Mouse (Mus musculus): ENCODE measurements around the gene Cep57. TPM values are rescaled to one million over a fixed set of nuclear protein-coding genes. Genes with fewer than 3 reads are reported as not detected.
"Not testable (repeated sequence)": the region's sequence is repeated elsewhere in the genome, so short reads cannot be mapped to it uniquely, and the experiment has no call there.

Gene Cep57
- polyA plus RNA-seq, 1 experiment = 97.6 TPM

DNA sequence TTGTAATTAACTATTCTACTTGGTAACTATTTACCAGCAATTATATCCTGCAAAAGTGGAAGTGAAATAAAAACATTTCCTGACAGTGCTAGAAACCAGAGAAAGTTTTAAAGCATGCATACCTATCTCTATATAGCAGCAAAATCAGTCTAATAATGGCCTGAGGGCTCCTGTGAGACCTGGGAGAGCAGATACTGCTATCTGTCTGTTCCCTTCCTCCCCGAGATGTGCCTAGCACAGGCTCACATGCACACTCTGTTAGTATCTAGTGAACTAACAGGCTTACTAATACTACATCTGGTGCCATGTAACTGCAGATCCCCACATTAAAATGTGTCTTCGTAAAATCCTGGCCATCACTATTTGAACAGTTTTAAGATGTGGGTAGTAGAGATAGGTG lies 32.2 kb downstream of the Cep57 start:
- Histone ChIP-seq H3K27ac (ENCODE audit: control insufficient read depth, insufficient read depth, low read depth, low read length) (no peak overlapping the region), H3K36me3 (ENCODE audit: control insufficient read depth, insufficient read depth, low read length) (no peaks in the 10 kb centered on the region; the same call in 1 of the 2 replicates)
- TF ChIP-seq CTCF (IDR thresholded peaks at IDR 0.05; ENCODE audit: control insufficient read depth, insufficient read depth, insufficient replicate concordance, low read depth, low read length) (no peak), POLR2A (IDR thresholded peaks at IDR 0.05; ENCODE audit: control insufficient read depth, low read depth, low read length) (no peak)

DNA sequence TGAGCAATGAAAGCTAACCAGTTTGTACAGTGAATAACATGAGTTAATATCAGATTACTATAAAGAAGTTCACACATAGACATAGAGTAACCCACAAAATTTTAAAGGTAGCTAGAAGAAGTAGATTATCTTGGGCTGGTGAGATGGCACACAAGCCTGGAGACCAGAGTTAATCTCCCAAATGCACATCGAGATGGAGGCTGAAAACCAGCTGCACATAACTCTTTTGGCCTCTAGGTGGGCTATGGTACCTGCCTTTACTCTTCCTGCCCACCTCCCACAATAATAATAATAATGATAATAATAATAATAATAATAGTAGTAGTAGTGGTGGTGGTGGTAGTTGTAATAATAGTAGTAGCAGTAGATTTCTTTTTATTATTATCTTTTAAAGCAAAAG lies 32.6 kb downstream of the Cep57 start:
- no peaks in the 10 kb centered on the region; the same call in 1 of the 2 replicates for H3K36me3 ChIP-seq (ENCODE audit: control insufficient read depth, insufficient read depth, low read length)

More for the DNA sequence above, 32.2 kb downstream of the Cep57 start:
- Histone ChIP-seq H3K4me3 (ENCODE audit: control insufficient read depth, low read depth, low read length) (no peak overlapping the region), H3K27me3 (ENCODE audit: control insufficient read depth, insufficient read depth, low read length) (no peaks in the 10 kb centered on the region), H3K4me1 (ENCODE audit: control insufficient read depth, insufficient read depth, low read length) (no peaks in the 10 kb centered on the region)

DNA sequence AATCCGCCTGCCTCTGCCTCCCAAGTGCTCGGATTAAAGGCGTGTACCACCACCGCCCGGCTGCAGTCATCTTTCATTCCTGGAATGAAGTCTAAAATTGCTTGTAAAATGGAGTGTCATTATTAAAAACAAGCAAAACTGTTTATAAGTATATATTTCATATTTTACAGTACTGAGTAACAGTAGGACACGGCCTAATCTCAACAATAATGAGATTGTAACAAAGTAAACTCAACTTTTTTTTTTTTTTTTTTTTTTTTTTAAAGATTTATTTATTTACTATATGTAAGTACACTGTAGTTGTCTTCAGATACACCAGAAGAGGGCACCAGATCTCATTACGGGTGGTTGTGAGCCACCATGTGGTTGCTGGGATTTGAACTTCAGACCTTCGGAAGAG lies 36.0 kb downstream of the Cep57 start:
- not testable (repeated sequence) for H3K4me1 ChIP-seq (ENCODE audit: control insufficient read depth, insufficient read depth, low read length); H3K27ac ChIP-seq (ENCODE audit: control insufficient read depth, insufficient read depth, low read depth, low read length); H3K4me3 ChIP-seq (ENCODE audit: control insufficient read depth, low read depth, low read length); H3K36me3 ChIP-seq (ENCODE audit: control insufficient read depth, insufficient read depth, low read length); H3K27me3 ChIP-seq (ENCODE audit: control insufficient read depth, insufficient read depth, low read length)

More for the DNA sequence above, 32.6 kb downstream of the Cep57 start:
- no peak for TF ChIP-seq POLR2A (IDR thresholded peaks at IDR 0.05; ENCODE audit: control insufficient read depth, low read depth, low read length)
- TF ChIP-seq CTCF (IDR thresholded peaks at IDR 0.05; ENCODE audit: control insufficient read depth, insufficient read depth, insufficient replicate concordance, low read depth, low read length) = no peak
- no peak overlapping the region for H3K27ac ChIP-seq (ENCODE audit: control insufficient read depth, insufficient read depth, low read depth, low read length)
- H3K27me3 ChIP-seq (ENCODE audit: control insufficient read depth, insufficient read depth, low read length) = no peaks in the 10 kb centered on the region
- no peak overlapping the region for H3K4me3 ChIP-seq (ENCODE audit: control insufficient read depth, low read depth, low read length)
- no peaks in the 10 kb centered on the region for H3K4me1 ChIP-seq (ENCODE audit: control insufficient read depth, insufficient read depth, low read length)

DNA sequence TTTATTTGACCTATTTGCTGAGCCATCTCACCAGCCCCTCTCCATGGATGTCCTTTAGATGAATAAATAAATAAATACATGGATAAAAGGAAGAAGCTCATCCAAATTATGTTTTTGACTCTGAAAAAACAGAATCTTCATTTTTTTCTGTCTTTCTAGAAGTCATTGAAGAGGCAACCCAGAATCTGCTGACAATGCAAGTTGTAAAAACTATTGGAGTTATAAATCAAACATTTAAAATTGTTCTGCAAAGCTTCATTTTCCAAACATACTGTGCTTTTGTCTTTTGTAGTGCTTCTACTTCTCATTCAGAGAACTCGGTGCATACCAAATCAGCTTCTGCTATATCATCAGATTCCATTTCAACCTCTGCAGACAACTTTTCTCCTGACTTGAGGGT lies 44.9 kb downstream of the Cep57 start:
- no peak for TF ChIP-seq POLR2A (IDR thresholded peaks at IDR 0.05; ENCODE audit: control insufficient read depth, low read depth, low read length)
- TF ChIP-seq CTCF (IDR thresholded peaks at IDR 0.05; ENCODE audit: control insufficient read depth, insufficient read depth, insufficient replicate concordance, low read depth, low read length) = no peak
- Histone ChIP-seq H3K4me1 (ENCODE audit: control insufficient read depth, insufficient read depth, low read length) (no peaks in the 10 kb centered on the region), H3K4me3 (ENCODE audit: control insufficient read depth, low read depth, low read length) (no peak overlapping the region), H3K36me3 (ENCODE audit: control insufficient read depth, insufficient read depth, low read length) (no peaks in the 10 kb centered on the region), H3K27me3 (ENCODE audit: control insufficient read depth, insufficient read depth, low read length) (no peaks in the 10 kb centered on the region), H3K27ac (ENCODE audit: control insufficient read depth, insufficient read depth, low read depth, low read length) (no peak overlapping the region)

DNA sequence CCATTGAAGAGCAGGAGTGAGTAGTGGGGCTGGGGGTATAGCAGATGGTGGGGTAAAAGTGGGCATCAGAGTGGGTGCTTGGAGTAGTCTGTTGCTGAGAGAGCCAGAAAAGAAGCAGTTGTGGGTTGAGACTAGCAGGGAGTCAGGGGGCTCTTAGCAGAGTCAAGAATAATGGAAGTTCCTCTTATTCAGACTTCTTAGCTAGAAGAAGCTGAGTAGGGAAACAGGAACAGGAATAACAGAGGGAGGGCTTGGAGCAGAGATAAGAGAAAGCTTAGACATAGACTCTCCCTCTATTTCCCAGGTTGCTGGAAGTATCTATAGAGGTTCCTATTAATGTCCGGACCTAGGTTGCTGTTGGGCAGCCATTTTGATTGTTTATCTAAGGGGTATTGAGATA lies 52.2 kb downstream of the Cep57 start:
- H3K27me3 ChIP-seq (ENCODE audit: control insufficient read depth, insufficient read depth, low read length) = no peaks in the 10 kb centered on the region
- H3K27ac ChIP-seq (ENCODE audit: control insufficient read depth, insufficient read depth, low read depth, low read length) = no peak overlapping the region
- no peaks in the 10 kb centered on the region for H3K36me3 ChIP-seq (ENCODE audit: control insufficient read depth, insufficient read depth, low read length)
- no peaks in the 10 kb centered on the region for H3K4me1 ChIP-seq (ENCODE audit: control insufficient read depth, insufficient read depth, low read length)
- TF ChIP-seq POLR2A (IDR thresholded peaks at IDR 0.05; ENCODE audit: control insufficient read depth, low read depth, low read length) = no peak
- no peak for TF ChIP-seq CTCF (IDR thresholded peaks at IDR 0.05; ENCODE audit: control insufficient read depth, insufficient read depth, insufficient replicate concordance, low read depth, low read length)
- H3K4me3 ChIP-seq (ENCODE audit: control insufficient read depth, low read depth, low read length) = no peak overlapping the region

DNA sequence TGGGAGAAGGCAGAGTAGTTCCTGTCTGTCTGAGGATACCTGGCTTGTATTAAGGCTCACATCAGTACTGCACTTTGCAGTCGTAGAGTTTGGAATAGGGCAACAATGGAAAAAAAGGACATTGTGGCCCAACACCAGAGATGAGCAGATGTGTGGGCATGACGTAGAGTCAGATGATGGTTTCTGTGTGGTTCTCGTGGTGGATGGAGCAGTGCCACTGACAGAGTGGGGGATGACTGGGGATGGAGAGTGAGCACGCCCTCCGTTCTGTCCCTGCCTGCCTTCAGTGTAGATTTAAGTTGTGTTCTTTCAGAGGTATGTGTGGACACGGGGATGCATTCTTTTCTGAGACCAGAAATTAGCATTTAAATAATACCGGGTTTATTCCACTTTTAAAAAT lies 60.3 kb downstream of the Cep57 start:
- H3K27me3 ChIP-seq (ENCODE audit: control insufficient read depth, insufficient read depth, low read length) = no peaks in the 10 kb centered on the region
- no peak for TF ChIP-seq POLR2A (IDR thresholded peaks at IDR 0.05; ENCODE audit: control insufficient read depth, low read depth, low read length)
- no peak for TF ChIP-seq CTCF (IDR thresholded peaks at IDR 0.05; ENCODE audit: control insufficient read depth, insufficient read depth, insufficient replicate concordance, low read depth, low read length)

DNA sequence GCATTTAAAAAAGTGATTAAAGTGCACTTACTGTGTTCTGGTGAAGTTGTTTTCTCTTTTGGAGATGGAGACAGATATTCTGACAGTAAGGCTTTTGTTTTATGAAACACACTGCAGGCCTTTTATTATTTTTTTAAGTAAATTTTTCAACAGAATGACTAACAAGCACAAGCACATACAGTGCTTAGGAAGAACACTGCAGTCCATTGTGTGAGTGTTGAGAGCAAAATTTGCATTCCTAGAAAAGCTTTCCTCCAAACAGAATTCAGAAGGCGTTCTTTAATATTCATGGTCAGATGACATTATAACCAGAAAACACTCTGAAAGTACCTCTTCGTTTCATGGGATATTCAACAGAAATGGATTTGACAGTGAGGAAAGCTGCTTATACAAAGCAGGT lies 61.3 kb downstream of the Cep57 start:
- TF ChIP-seq CTCF (IDR thresholded peaks at IDR 0.05; ENCODE audit: control insufficient read depth, insufficient read depth, insufficient replicate concordance, low read depth, low read length) (no peak), POLR2A (IDR thresholded peaks at IDR 0.05; ENCODE audit: control insufficient read depth, low read depth, low read length) (no peak)
- no peak overlapping the region for H3K27ac ChIP-seq (ENCODE audit: control insufficient read depth, insufficient read depth, low read depth, low read length)
- H3K27me3 ChIP-seq (ENCODE audit: control insufficient read depth, insufficient read depth, low read length) = no peaks in the 10 kb centered on the region
- no peaks in the 10 kb centered on the region for H3K36me3 ChIP-seq (ENCODE audit: control insufficient read depth, insufficient read depth, low read length)
- no peak overlapping the region for H3K4me3 ChIP-seq (ENCODE audit: control insufficient read depth, low read depth, low read length)
- no peaks in the 10 kb centered on the region for H3K4me1 ChIP-seq (ENCODE audit: control insufficient read depth, insufficient read depth, low read length)

More for the DNA sequence above, 60.3 kb downstream of the Cep57 start:
- no peak overlapping the region for H3K4me3 ChIP-seq (ENCODE audit: control insufficient read depth, low read depth, low read length)
- H3K27ac ChIP-seq (ENCODE audit: control insufficient read depth, insufficient read depth, low read depth, low read length) = no peak overlapping the region
- no peaks in the 10 kb centered on the region for H3K4me1 ChIP-seq (ENCODE audit: control insufficient read depth, insufficient read depth, low read length)
- H3K36me3 ChIP-seq (ENCODE audit: control insufficient read depth, insufficient read depth, low read length) = no peaks in the 10 kb centered on the region

DNA sequence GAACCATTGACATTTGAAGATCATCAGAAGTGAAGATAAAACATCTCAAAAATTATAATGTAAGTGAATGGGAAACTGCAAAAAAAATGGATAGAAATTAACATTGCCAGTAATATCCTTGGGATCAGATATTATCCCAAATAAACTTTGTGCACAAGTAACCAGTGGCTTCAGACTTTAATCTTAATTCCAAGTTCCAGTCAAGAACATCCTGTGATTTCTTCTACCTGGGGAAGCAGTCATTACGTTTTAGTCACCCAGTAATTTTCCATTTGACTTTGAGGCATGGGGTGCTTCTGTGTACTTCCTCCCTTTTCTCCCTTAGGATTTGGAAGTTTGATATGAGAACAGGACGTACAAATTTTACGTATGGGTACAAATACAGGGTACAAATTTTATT lies 66.5 kb downstream of the Cep57 start:
- Histone ChIP-seq H3K36me3 (ENCODE audit: control insufficient read depth, insufficient read depth, low read length) (no peaks in the 10 kb centered on the region), H3K27me3 (ENCODE audit: control insufficient read depth, insufficient read depth, low read length) (no peaks in the 10 kb centered on the region), H3K4me3 (ENCODE audit: control insufficient read depth, low read depth, low read length) (no peak overlapping the region), H3K27ac (ENCODE audit: control insufficient read depth, insufficient read depth, low read depth, low read length) (no peak overlapping the region), H3K4me1 (ENCODE audit: control insufficient read depth, insufficient read depth, low read length) (no peaks in the 10 kb centered on the region)
- TF ChIP-seq POLR2A (IDR thresholded peaks at IDR 0.05; ENCODE audit: control insufficient read depth, low read depth, low read length) = no peak

Other genes with a start within 250 kb of the Cep57 start
- 15.6 and 22.1 TPM in 2 replicates for gene Mtmr2, start 78.7 kb downstream of the Cep57 start, polyA plus RNA-seq (2012; rRNA removed)
- gene Fam76b, start 609 bp upstream of the Cep57 start, polyA plus RNA-seq (2012; rRNA removed) = 6.6 and 6.9 TPM in 2 replicates